Mouse (Mus musculus) brain, adult 2 months (tissue): ENCODE data around the gene Pccb.

Experiments used
- DNase-seq: peaks from one replicate; pipeline ENCODE4 v3.0.0; 2011; ENCODE audit warnings: low read depth, low spot score

The Pccb gene

GRCm38 (mm10) chr9:100987006-100987405, 47.7 kb downstream of the Pccb start:
- DNase-seq = no peak

DNA sequence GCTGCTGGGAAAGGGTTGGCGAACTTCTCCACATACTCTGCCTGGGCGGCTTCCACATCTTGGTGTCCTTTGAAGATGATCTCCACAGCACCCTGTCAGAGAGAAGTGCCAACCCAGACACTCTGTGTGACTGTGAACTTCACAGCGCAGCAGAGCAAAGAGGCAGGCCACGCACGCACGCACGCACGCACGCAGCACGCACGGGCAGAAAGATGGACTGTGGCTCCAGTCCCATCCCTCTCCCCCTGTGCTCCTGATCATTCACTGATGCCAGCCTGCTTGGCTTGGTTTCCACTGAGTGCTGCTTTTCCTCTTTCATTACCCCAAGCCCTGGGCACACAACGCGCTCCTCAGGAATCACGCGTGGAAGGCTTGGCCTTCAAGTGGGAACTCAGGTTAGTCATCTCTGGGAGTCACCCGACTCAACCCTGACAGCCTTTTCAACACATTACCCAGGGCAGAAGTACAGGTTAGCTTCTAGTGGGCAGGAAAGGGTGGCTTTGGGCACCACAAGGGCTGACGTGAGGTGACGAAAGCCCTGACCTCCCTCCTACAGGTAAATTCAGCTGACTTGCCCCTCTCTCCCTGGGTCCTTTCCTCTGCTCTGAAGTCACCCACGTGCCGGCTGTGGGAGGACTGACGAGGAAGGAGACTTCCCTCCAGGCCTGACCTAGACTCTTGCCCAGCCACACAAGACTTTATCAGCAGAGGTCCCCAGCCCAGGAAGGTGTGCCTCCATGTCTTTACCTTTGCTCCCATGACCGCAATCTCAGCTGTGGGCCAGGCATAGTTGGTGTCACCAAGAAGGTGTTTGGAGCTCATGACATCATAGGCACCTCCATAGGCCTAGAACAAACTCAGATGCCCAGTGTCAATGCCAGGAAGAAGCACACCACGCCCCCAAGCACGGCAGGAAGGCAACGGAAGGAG, 50.1 kb downstream of the Pccb start:
- no peak for DNase-seq

GRCm38 (mm10) chr9:100982786-100983185, 51.9 kb downstream of the Pccb start:
- no peak for DNase-seq

- DNase-seq = no peak
Measured at GRCm38 (mm10) chr9:100979260-100979659, 55.4 kb downstream of the Pccb start.

- DNase-seq = no peak
Measured at GRCm38 (mm10) chr9:100978666-100979065, 56.0 kb downstream of the Pccb start.

- DNase-seq = no peak
Measured at GRCm38 (mm10) chr9:100969461-100969860, 65.2 kb downstream of the Pccb start.

DNA sequence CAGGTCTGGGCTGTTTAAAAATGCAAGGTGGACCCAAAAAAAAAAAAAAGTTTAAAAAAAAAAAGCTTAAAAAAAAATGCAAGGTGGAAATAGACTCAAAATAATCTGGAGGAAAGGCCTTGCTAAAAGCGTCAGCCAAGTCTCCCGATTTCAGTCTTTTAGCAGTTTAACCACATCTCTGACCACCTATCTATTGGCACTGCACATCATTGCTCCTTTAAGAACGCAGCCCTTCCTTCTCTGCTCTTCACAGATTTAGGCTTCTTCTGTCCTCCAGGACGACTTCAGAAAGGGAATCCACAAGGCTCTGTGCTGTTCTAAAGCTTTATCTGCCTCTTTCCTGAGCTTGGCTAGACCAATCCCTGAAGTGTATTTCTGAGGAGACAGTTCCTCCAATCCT, 70.6 kb downstream of the Pccb start:
- DNase-seq = no peak

DNA sequence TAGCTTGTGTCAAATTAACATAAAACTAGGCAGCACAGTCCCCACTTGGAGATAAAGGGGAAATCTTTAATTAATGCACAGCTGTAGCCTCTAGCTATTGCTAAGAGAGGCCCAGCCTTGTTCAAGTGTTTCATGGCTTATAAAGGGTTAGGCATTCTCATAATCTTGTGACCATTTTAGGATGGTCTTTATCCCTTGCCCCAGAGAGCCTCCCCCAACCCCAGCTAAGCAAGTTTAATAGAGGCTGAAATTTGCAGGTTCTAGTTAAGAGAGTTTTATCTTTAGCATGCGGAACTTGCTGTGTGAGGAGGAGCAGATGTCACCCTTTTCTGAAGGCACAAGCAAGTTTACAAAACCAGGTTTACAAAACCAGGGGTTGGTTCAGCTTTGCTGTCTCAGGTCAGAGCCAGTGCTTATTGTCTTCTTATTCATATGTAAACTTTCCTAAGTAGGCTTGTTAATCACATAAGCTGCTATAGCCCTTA, 71.2 kb downstream of the Pccb start:
- no peak for DNase-seq

- DNase-seq = no peak
Measured at GRCm38 (mm10) chr9:100962903-100963427, 71.7 kb downstream of the Pccb start.

DNA sequence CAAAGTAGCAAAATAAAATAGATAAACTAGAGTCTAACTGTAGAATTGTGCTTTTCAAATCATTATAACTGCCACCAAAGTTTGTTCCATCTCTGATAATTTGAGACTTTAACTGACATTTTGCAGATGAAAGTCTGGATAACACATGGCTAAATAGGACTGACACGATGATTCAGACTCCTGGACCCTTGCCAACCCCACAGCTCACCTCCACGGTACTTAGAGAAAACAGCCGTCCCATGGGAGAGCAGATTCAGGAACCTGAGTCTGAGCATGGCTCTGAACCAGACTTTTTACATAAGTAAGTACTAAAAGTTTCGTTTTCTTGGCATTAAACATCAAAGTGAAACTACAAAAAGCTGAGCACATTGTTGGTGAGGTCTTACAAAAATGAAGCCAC, 83.2 kb downstream of the Pccb start:
- peak; percentile 89 for DNase-seq

DNA sequence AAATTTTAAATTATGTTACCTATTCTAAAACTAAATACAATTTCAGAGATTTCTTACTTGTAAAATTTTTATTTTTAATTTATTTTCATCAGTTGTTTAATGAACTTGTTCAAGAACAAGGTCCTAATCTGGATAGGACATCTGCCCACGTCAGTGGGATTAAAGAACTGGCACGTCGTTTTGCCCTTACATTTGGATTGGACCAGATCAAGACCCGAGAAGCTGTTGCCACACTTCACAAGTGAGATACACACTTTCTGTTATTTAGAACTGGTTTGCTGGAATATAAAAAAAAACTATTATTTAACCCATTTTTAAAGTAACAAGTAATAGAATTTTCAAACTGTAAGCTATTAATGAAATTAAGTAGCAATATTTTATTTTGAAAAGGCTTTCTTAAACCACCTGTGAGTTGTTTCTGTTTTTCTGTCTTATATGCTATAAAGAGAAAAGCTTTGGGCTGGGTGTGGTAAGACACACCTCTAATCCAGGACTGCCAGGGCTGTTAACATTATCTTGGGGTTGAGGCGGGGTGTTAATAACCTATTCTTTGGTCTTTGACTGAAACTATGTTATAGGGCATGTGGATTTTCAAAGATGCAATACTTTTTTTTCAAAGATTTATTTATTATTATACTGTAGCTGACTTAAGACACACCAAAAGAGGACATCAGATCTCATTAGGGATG, 89.9 kb downstream of the Pccb start:
- DNase-seq = no peak

GRCm38 (mm10) chr9:100942042-100942441, 92.7 kb downstream of the Pccb start:
- DNase-seq = peak; percentile 98
